Mouse (Mus musculus): ENCODE measurements around the gene Zhx3. TPM values are rescaled to one million over a fixed set of nuclear protein-coding genes. Genes with fewer than 3 reads are reported as not detected.

Gene Zhx3
- polyA plus RNA-seq, 1 experiment = 7.8 TPM

- no peaks in the 10 kb centered on the region for H3K27me3 ChIP-seq (ENCODE audit: control insufficient read depth, insufficient read depth, low read length)
- H3K4me3 ChIP-seq (ENCODE audit: control insufficient read depth, insufficient read depth, low read length) = no peak overlapping the region
- TF ChIP-seq POLR2A (IDR thresholded peaks at IDR 0.05; ENCODE audit: control insufficient read depth, extremely low read depth, insufficient read depth, low read length, poor library complexity) (no peak), CTCF (IDR thresholded peaks at IDR 0.05; ENCODE audit: borderline replicate concordance, control insufficient read depth, extremely low read depth, insufficient read depth, low read length, poor library complexity) (no peak)
- peaks cover 4% of the 10 kb centered on the region; the same call in 1 of the 2 replicates for H3K4me1 ChIP-seq (replicated peaks; ENCODE audit: control insufficient read depth, insufficient read depth, low read length)
- DNase-seq = no peak
- peaks cover 15% of the 10 kb centered on the region for H3K36me3 ChIP-seq (ENCODE audit: control insufficient read depth, insufficient read depth, low read length)
- H3K27ac ChIP-seq (ENCODE audit: control insufficient read depth, insufficient read depth, low read length) = no peak overlapping the region
- WGBS = 91% methylated on average over 5 of the region's 5 CpGs
Measured at GRCm38 (mm10) chr2:160766371-160766771, 106.4 kb downstream of the Zhx3 start.

- WGBS = 92% methylated on average over 3 of the region's 3 CpGs
- Histone ChIP-seq H3K36me3 (ENCODE audit: control insufficient read depth, insufficient read depth, low read length) (peaks cover 22% of the 10 kb centered on the region), H3K4me3 (ENCODE audit: control insufficient read depth, insufficient read depth, low read length) (no peak overlapping the region), H3K4me1 (replicated peaks; ENCODE audit: control insufficient read depth, insufficient read depth, low read length) (peaks cover 4% of the 10 kb centered on the region; the same call in 1 of the 2 replicates), H3K27ac (ENCODE audit: control insufficient read depth, insufficient read depth, low read length) (no peak overlapping the region), H3K27me3 (ENCODE audit: control insufficient read depth, insufficient read depth, low read length) (no peaks in the 10 kb centered on the region)
- TF ChIP-seq POLR2A (IDR thresholded peaks at IDR 0.05; ENCODE audit: control insufficient read depth, extremely low read depth, insufficient read depth, low read length, poor library complexity) (no peak), CTCF (IDR thresholded peaks at IDR 0.05; ENCODE audit: borderline replicate concordance, control insufficient read depth, extremely low read depth, insufficient read depth, low read length, poor library complexity) (no peak)
- DNase-seq = no peak
Measured at GRCm38 (mm10) chr2:160765096-160765495, 107.7 kb downstream of the Zhx3 start.

- H3K36me3 ChIP-seq (ENCODE audit: control insufficient read depth, insufficient read depth, low read length) = peaks cover 30% of the 10 kb centered on the region
- peaks cover 4% of the 10 kb centered on the region; the same call in 1 of the 2 replicates for H3K4me1 ChIP-seq (replicated peaks; ENCODE audit: control insufficient read depth, insufficient read depth, low read length)
- no peaks in the 10 kb centered on the region for H3K27me3 ChIP-seq (ENCODE audit: control insufficient read depth, insufficient read depth, low read length)
- WGBS = 92% methylated on average over 2 of the region's 2 CpGs
- no peak overlapping the region for H3K27ac ChIP-seq (ENCODE audit: control insufficient read depth, insufficient read depth, low read length)
- no peak for DNase-seq
- TF ChIP-seq CTCF (IDR thresholded peaks at IDR 0.05; ENCODE audit: borderline replicate concordance, control insufficient read depth, extremely low read depth, insufficient read depth, low read length, poor library complexity) = no peak
- TF ChIP-seq POLR2A (IDR thresholded peaks at IDR 0.05; ENCODE audit: control insufficient read depth, extremely low read depth, insufficient read depth, low read length, poor library complexity) = no peak
- H3K4me3 ChIP-seq (ENCODE audit: control insufficient read depth, insufficient read depth, low read length) = no peak overlapping the region
Measured at GRCm38 (mm10) chr2:160764386-160764785, 108.4 kb downstream of the Zhx3 start.

- H3K4me3 ChIP-seq (ENCODE audit: control insufficient read depth, insufficient read depth, low read length) = no peak overlapping the region
- no peak for TF ChIP-seq POLR2A (IDR thresholded peaks at IDR 0.05; ENCODE audit: control insufficient read depth, extremely low read depth, insufficient read depth, low read length, poor library complexity)
- no peak for TF ChIP-seq CTCF (IDR thresholded peaks at IDR 0.05; ENCODE audit: borderline replicate concordance, control insufficient read depth, extremely low read depth, insufficient read depth, low read length, poor library complexity)
- peaks cover 35% of the 10 kb centered on the region for H3K36me3 ChIP-seq (ENCODE audit: control insufficient read depth, insufficient read depth, low read length)
- no peak overlapping the region for H3K27ac ChIP-seq (ENCODE audit: control insufficient read depth, insufficient read depth, low read length)
- 40% methylated on average over 3 of the region's 3 CpGs for WGBS
- DNase-seq = no peak
- H3K27me3 ChIP-seq (ENCODE audit: control insufficient read depth, insufficient read depth, low read length) = no peaks in the 10 kb centered on the region
- H3K4me1 ChIP-seq (replicated peaks; ENCODE audit: control insufficient read depth, insufficient read depth, low read length) = peaks cover 4% of the 10 kb centered on the region; the same call in 1 of the 2 replicates
Measured at GRCm38 (mm10) chr2:160763816-160764215, 109.0 kb downstream of the Zhx3 start.

GRCm38 (mm10) chr2:160760433-160761184 is 112.2 kb downstream of the Zhx3 start:
- no peak for DNase-seq
- H3K27ac ChIP-seq (ENCODE audit: control insufficient read depth, insufficient read depth, low read length) = no peak overlapping the region
- H3K4me3 ChIP-seq (ENCODE audit: control insufficient read depth, insufficient read depth, low read length) = no peak overlapping the region
- no peak for TF ChIP-seq POLR2A (IDR thresholded peaks at IDR 0.05; ENCODE audit: control insufficient read depth, extremely low read depth, insufficient read depth, low read length, poor library complexity)
- peak; percentile 79; the same call in 1 of the 2 replicates for TF ChIP-seq CTCF (IDR thresholded peaks at IDR 0.05; ENCODE audit: borderline replicate concordance, control insufficient read depth, extremely low read depth, insufficient read depth, low read length, poor library complexity)
- H3K36me3 ChIP-seq (ENCODE audit: control insufficient read depth, insufficient read depth, low read length) = peaks cover 64% of the 10 kb centered on the region
- WGBS = 90% methylated on average over 9 of the region's 9 CpGs
- H3K27me3 ChIP-seq (ENCODE audit: control insufficient read depth, insufficient read depth, low read length) = no peaks in the 10 kb centered on the region
- peaks cover 17% of the 10 kb centered on the region for H3K4me1 ChIP-seq (replicated peaks; ENCODE audit: control insufficient read depth, insufficient read depth, low read length)

GRCm38 (mm10) chr2:160756583-160757203 is 116.1 kb downstream of the Zhx3 start:
- peak overlapping the region; percentile 20; the same call in 1 of the 2 replicates for H3K27ac ChIP-seq (ENCODE audit: control insufficient read depth, insufficient read depth, low read length)
- H3K36me3 ChIP-seq (ENCODE audit: control insufficient read depth, insufficient read depth, low read length) = peaks cover 91% of the 10 kb centered on the region
- H3K4me1 ChIP-seq (replicated peaks; ENCODE audit: control insufficient read depth, insufficient read depth, low read length) = peaks cover 22% of the 10 kb centered on the region
- no peaks in the 10 kb centered on the region for H3K27me3 ChIP-seq (ENCODE audit: control insufficient read depth, insufficient read depth, low read length)
- no peak for TF ChIP-seq CTCF (IDR thresholded peaks at IDR 0.05; ENCODE audit: borderline replicate concordance, control insufficient read depth, extremely low read depth, insufficient read depth, low read length, poor library complexity)
- TF ChIP-seq POLR2A (IDR thresholded peaks at IDR 0.05; ENCODE audit: control insufficient read depth, extremely low read depth, insufficient read depth, low read length, poor library complexity) = no peak
- H3K4me3 ChIP-seq (ENCODE audit: control insufficient read depth, insufficient read depth, low read length) = no peak overlapping the region
- DNase-seq = no peak
- 21% methylated on average over 6 of the region's 6 CpGs for WGBS

All from thymus, adult 2 months (tissue).